ENCODE assay signal across 19 mouse cellular contexts in genomic region chr13:35807940-35808339, GRCm38 (mm10).
DNase-seq lines count a peak whose midpoint lies in the region; ATAC-seq and TF ChIP-seq lines count a peak whose summit lies in the region.
"Had no signal": no experiment of that assay in that cellular context is flagged by ENCODE, and none has a peak within 500 bp of the region (broad histone marks: within the 10 kb centered on the region; RNA-seq: fewer than 3 reads in every experiment).

No protein-coding gene starts in this region.

- TF ChIP-seq RAD21 in MEL (IDR thresholded peaks at IDR 0.05; ENCODE audit: low read depth, low read length) = no peak

- TF ChIP-seq CTCF in heart, adult 2 months (IDR thresholded peaks at IDR 0.05) = no peak
- no peak for TF ChIP-seq CTCF in MEL (IDR thresholded peaks at IDR 0.05 in 2 of 3, conservative IDR thresholded peaks at IDR 0.05 in 1 of 3; ENCODE audit: control insufficient read depth in 1 of 3, insufficient read depth in 1 of 3, low read depth in 2 of 3, low read length in 3 of 3, poor library complexity in 1 of 3, severe bottlenecking in 1 of 3)

- H3K27me3 ChIP-seq in heart, embryonic 14.5 days (ENCODE audit: control insufficient read depth, insufficient read depth, low read length) = no peaks in the 10 kb centered on the region
- no peaks in the 10 kb centered on the region for H3K27me3 ChIP-seq in heart, adult 2 months (ENCODE audit: control insufficient read depth, insufficient read depth, low read length)
- no peaks in the 10 kb centered on the region for H3K27me3 ChIP-seq in MEL (ENCODE audit: control insufficient read depth in 1 of 2, insufficient read depth in 2 of 2, low read length in 2 of 2)
- H3K27me3 ChIP-seq in liver, embryonic 13.5 days = no peaks in the 10 kb centered on the region
- no peaks in the 10 kb centered on the region for H3K27me3 ChIP-seq in midbrain, embryonic 13.5 days
- H3K27me3 ChIP-seq: embryonic facial prominence, embryonic 12.5 days; forebrain, embryonic 12.5 days had no signal

- intact Hi-C loops in heart, adult 2 months (cut with DNase I) = no loop called here
- intact Hi-C loops in left cerebral cortex, postnatal 4 days (cut with DNase I) = loop anchor here (10.0 kb wide), 1 partner anchor 137 kb away; no protein-coding TSS in a partner anchor

- no peak overlapping the region for H3K4me2 ChIP-seq in heart, embryonic 14.5 days (ENCODE audit: low read length)
- peak overlapping the region; percentile 26 for H3K4me2 ChIP-seq in liver, embryonic 13.5 days
- no peak overlapping the region for H3K4me2 ChIP-seq in midbrain, embryonic 13.5 days (replicated peaks)
- H3K4me2 ChIP-seq: embryonic facial prominence, embryonic 12.5 days; forebrain, embryonic 12.5 days; hindbrain, embryonic 14.5 days had no signal

- H3K9ac ChIP-seq in heart, embryonic 14.5 days (ENCODE audit: low read length) = no peak overlapping the region
- no peak overlapping the region for H3K9ac ChIP-seq in heart, adult 2 months (ENCODE audit: low read depth, low read length)
- no peak overlapping the region for H3K9ac ChIP-seq in MEL (ENCODE audit: control insufficient read depth, low read depth, low read length, poor library complexity, severe bottlenecking)
- H3K9ac ChIP-seq in liver, embryonic 13.5 days = no peak overlapping the region
- H3K9ac ChIP-seq in midbrain, embryonic 13.5 days (replicated peaks) = no peak overlapping the region
- H3K9ac ChIP-seq: embryonic facial prominence, embryonic 12.5 days; forebrain, embryonic 12.5 days; hindbrain, embryonic 14.5 days had no signal

- TF ChIP-seq POLR2A in heart, adult 2 months (IDR thresholded peaks at IDR 0.05; ENCODE audit: insufficient read depth, low read depth, low read length) = no peak
- no peak for TF ChIP-seq POLR2A in MEL (IDR thresholded peaks at IDR 0.05; ENCODE audit: control insufficient read depth in 1 of 2, insufficient read depth in 1 of 2, low read depth in 1 of 2, low read length in 2 of 2, poor library complexity in 1 of 2)

- H3K4me3 ChIP-seq in heart, embryonic 14.5 days (ENCODE audit: control insufficient read depth in 1 of 2, insufficient read depth in 1 of 2, low read depth in 1 of 2, low read length in 2 of 2) = no peak overlapping the region
- no peak overlapping the region for H3K4me3 ChIP-seq in heart, adult 2 months
- no peak overlapping the region for H3K4me3 ChIP-seq in MEL (ENCODE audit: control insufficient read depth in 1 of 2, insufficient read depth in 1 of 2, low read depth in 2 of 2, low read length in 2 of 2)
- no peak overlapping the region for H3K4me3 ChIP-seq in liver, embryonic 13.5 days (replicated peaks)
- H3K4me3 ChIP-seq in midbrain, embryonic 13.5 days (replicated peaks) = no peak overlapping the region
- H3K4me3 ChIP-seq: embryonic facial prominence, embryonic 12.5 days; forebrain, embryonic 12.5 days; heart, embryonic 10.5 days; hindbrain, embryonic 10.5 days had no signal

- DNase-seq in heart, adult 2 months = no peak
- DNase-seq in A20 (ENCODE audit: low read depth, low spot score) = peak; percentile 64
- DNase-seq in MEL (ENCODE audit: low read depth, low spot score) = no peak
- DNase-seq in liver, embryonic 13.5 days = no peak
- no peak for DNase-seq in left cerebral cortex, postnatal 4 days
- DNase-seq in lung, postnatal 25 days (ENCODE audit: low spot score) = no peak
- DNase-seq: adrenal gland, postnatal 14 days; cerebellum, adult 11-12 months; cerebellum, adult 9-10 months; cerebellum, postnatal 25 days; gastrocnemius, postnatal 14 days had no signal

- ATAC-seq in heart, embryonic 14.5 days (ENCODE audit: insufficient number of reproducible peaks, insufficient read depth, low FRiP score, low read depth) = no peak
- no peak for ATAC-seq in liver, embryonic 13.5 days (ENCODE audit: low read depth)
- ATAC-seq in midbrain, embryonic 13.5 days = no peak
- ATAC-seq: forebrain, embryonic 16.5 days had no signal

- H3K4me1 ChIP-seq in heart, embryonic 14.5 days (ENCODE audit: control insufficient read depth in 2 of 2, insufficient read depth in 2 of 2, low read length in 2 of 2) = peaks cover 16 to 50% of the 10 kb centered on the region in 2 experiments
- peaks cover 4% of the 10 kb centered on the region; the same call in 1 of the 2 replicates for H3K4me1 ChIP-seq in heart, adult 2 months (ENCODE audit: control insufficient read depth, insufficient read depth, low read length)
- H3K4me1 ChIP-seq in MEL (ENCODE audit: control insufficient read depth in 1 of 2, insufficient read depth in 2 of 2, low read length in 2 of 2) = peaks cover 22 to 37% of the 10 kb centered on the region in 2 experiments
- peaks cover 77% of the 10 kb centered on the region for H3K4me1 ChIP-seq in liver, embryonic 13.5 days (replicated peaks)
- H3K4me1 ChIP-seq in midbrain, embryonic 13.5 days (replicated peaks) = peaks cover 21% of the 10 kb centered on the region

- 0 out of 2 replicates have a peak, but pooled peaks cover 3% of the 10 kb centered on the region for H3K9me3 ChIP-seq in heart, embryonic 14.5 days (ENCODE audit: control insufficient read depth, low read length)
- no peaks in the 10 kb centered on the region for H3K9me3 ChIP-seq in MEL (replicated peaks; ENCODE audit: insufficient read depth, low read length)
- no peaks in the 10 kb centered on the region for H3K9me3 ChIP-seq in liver, embryonic 13.5 days (replicated peaks)
- no peaks in the 10 kb centered on the region for H3K9me3 ChIP-seq in midbrain, embryonic 13.5 days
- H3K9me3 ChIP-seq: embryonic facial prominence, embryonic 12.5 days; forebrain, embryonic 12.5 days; hindbrain, embryonic 10.5 days had no signal

- 88% methylated on average over 8 of the region's 8 CpGs for WGBS in heart, embryonic 14.5 days
- whole genome bisulfite sequencing in heart, adult 2 months = 82% methylated on average over 8 of the region's 8 CpGs
- WGBS in liver, embryonic 13.5 days (ENCODE audit: insufficient replicate concordance) = 73% methylated on average over 8 of the region's 8 CpGs
- 93% methylated on average over 8 of the region's 8 CpGs for WGBS in midbrain, embryonic 13.5 days

- peaks cover 4% of the 10 kb centered on the region for H3K79me2 ChIP-seq in heart, adult 2 months (replicated peaks; ENCODE audit: control insufficient read depth, insufficient read depth, low read length)
- H3K79me2 ChIP-seq in MEL (ENCODE audit: control insufficient read depth, insufficient read depth, low read length, poor library complexity) = peaks cover 47% of the 10 kb centered on the region

- peak overlapping the region; percentile 2 to 31; a peak in 1 of 4 replicates for H3K27ac ChIP-seq in heart, embryonic 14.5 days (replicated peaks in 1 of 2; ENCODE audit: control insufficient read depth in 1 of 2, insufficient read depth in 1 of 2, low read depth in 2 of 2, low read length in 2 of 2)
- H3K27ac ChIP-seq in heart, adult 2 months = no peak overlapping the region
- 0 out of 2 replicates have a peak overlapping the region, but pooled peaks have one; percentile 1 for H3K27ac ChIP-seq in MEL (ENCODE audit: control insufficient read depth, low read depth, low read length)
- peak overlapping the region; percentile 20; the same call in 1 of the 2 replicates for H3K27ac ChIP-seq in liver, embryonic 13.5 days
- H3K27ac ChIP-seq in midbrain, embryonic 13.5 days = no peak overlapping the region
- H3K27ac ChIP-seq: embryonic facial prominence, embryonic 12.5 days; forebrain, embryonic 12.5 days; heart, embryonic 10.5 days; hindbrain, embryonic 10.5 days; hindbrain, embryonic 14.5 days had no signal

- no peak for TF ChIP-seq EP300 in heart, adult 2 months (IDR thresholded peaks at IDR 0.05; ENCODE audit: insufficient read depth, low read depth, low read length)
- TF ChIP-seq EP300 in MEL (IDR thresholded peaks at IDR 0.05; ENCODE audit: low read depth in 1 of 2, low read length in 2 of 2) = no peak

- H3K36me3 ChIP-seq in heart, embryonic 14.5 days (ENCODE audit: control insufficient read depth, insufficient read depth, low read length) = no peaks in the 10 kb centered on the region
- H3K36me3 ChIP-seq in heart, adult 2 months (ENCODE audit: control insufficient read depth, insufficient read depth, low read length) = no peaks in the 10 kb centered on the region
- H3K36me3 ChIP-seq in MEL (ENCODE audit: control insufficient read depth in 1 of 2, insufficient read depth in 2 of 2, low read length in 2 of 2) = peaks cover 0 to 41% of the 10 kb centered on the region in 2 experiments; a peak in 2 of 4 replicates
- peaks cover 6% of the 10 kb centered on the region; the same call in 1 of the 2 replicates for H3K36me3 ChIP-seq in liver, embryonic 13.5 days
- H3K36me3 ChIP-seq in midbrain, embryonic 13.5 days = no peaks in the 10 kb centered on the region
- H3K36me3 ChIP-seq: embryonic facial prominence, embryonic 12.5 days; forebrain, embryonic 12.5 days had no signal

TF ChIP-seq in MEL, 35 proteins besides CTCF, POLR2A, EP300 and RAD21:
- no peak for TF ChIP-seq MXI1 (IDR thresholded peaks at IDR 0.05; ENCODE audit: low read depth, low read length)
- TF ChIP-seq MAFK (IDR thresholded peaks at IDR 0.05; ENCODE audit: borderline replicate concordance, low read depth, low read length) = no peak
- TF ChIP-seq MYC (IDR thresholded peaks at IDR 0.05; ENCODE audit: low read depth, low read length) = no peak
- TF ChIP-seq BHLHE40 (IDR thresholded peaks at IDR 0.05; ENCODE audit: borderline replicate concordance, low read depth, low read length) = no peak
- TF ChIP-seq TBP (IDR thresholded peaks at IDR 0.05; ENCODE audit: low read depth, low read length) = no peak
- no peak for TF ChIP-seq USF2 (IDR thresholded peaks at IDR 0.05; ENCODE audit: borderline replicate concordance in 1 of 2, insufficient read depth in 1 of 2, low read depth in 1 of 2, low read length in 2 of 2)
- TF ChIP-seq MAZ (IDR thresholded peaks at IDR 0.05; ENCODE audit: low read depth, low read length) = no peak
- no peak for TF ChIP-seq ZKSCAN1 (IDR thresholded peaks at IDR 0.05; ENCODE audit: low read depth, low read length)
- no peak for TF ChIP-seq MAX (IDR thresholded peaks at IDR 0.05; ENCODE audit: low read length)
- TF ChIP-seq E2F4 (IDR thresholded peaks at IDR 0.05; ENCODE audit: borderline replicate concordance, low read depth, low read length) = no peak
- no peak for TF ChIP-seq HCFC1 (IDR thresholded peaks at IDR 0.05; ENCODE audit: low read depth, low read length)
TF ChIP-seq in MEL: peak in this region for 0.

Comparison
In these comparisons a context has a peak if more than half of its experiments do, and no peak if none do; other contexts are left out.
1. H3K27ac ChIP-seq: peak in heart, embryonic 14.5 days (2 of 2), MEL (single experiment) and liver, embryonic 13.5 days (single experiment); none in heart, adult 2 months (single experiment) and midbrain, embryonic 13.5 days (single experiment).